Mouse (Mus musculus): ENCODE measurements around the gene Orm2.

DNA sequence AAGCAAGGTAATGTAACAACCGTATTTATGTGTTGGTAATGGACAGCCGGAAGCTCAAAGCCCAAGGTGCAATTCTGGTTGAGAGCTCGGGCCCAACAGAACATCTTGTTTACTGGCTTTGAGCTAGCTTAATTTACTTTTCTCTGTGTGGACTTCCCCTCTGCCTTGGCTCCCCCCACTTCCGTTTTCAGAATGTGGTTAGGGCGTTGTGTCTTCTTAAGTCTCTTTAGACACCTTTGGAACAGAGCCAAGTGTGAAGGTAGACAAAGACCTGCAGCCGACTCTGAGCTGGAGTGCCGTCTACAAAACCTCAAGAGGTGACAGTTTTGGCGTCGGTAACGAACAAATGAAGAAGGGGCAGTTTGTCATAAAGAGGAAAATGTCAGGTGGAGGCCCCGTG is 23.5 kb downstream of the Orm2 start:
- no peak for TF ChIP-seq EP300 (optimal IDR thresholded peaks at IDR 0.05)
- TF ChIP-seq CTCF (IDR thresholded peaks at IDR 0.05; ENCODE audit: low read depth), result no peak

Measured in stomach, postnatal 0 days (tissue).